Mouse (Mus musculus): ENCODE data around the gene Rnf4. TPM values are rescaled to one million over a fixed set of nuclear protein-coding genes. Genes with fewer than 3 reads are reported as not detected.

Rnf4 gene
- polyA plus RNA-seq, 1 experiment from 2014 or later = 68.5 TPM

- Histone ChIP-seq H3K27me3 (replicated peaks; ENCODE audit: insufficient read depth, low read length) (no peaks in the 10 kb centered on the region), H3K4me1 (ENCODE audit: insufficient read depth, low read depth, low read length) (peaks cover 10% of the 10 kb centered on the region; the same call in 1 of the 2 replicates), H3K4me3 (ENCODE audit: low read depth, low read length) (no peak overlapping the region), H3K27ac (ENCODE audit: low read length) (no peak overlapping the region), H3K4me2 (replicated peaks; ENCODE audit: low read depth, low read length) (no peak overlapping the region), H3K36me3 (ENCODE audit: insufficient read depth, low read length) (no peaks in the 10 kb centered on the region), H3K9ac (replicated peaks; ENCODE audit: low read depth) (no peak overlapping the region), H3K9me3 (ENCODE audit: low read length) (no peaks in the 10 kb centered on the region)
- no peak for DNase-seq (ENCODE audit: low spot score)
- TF ChIP-seq CTCF (IDR thresholded peaks at IDR 0.05) (no peak), EP300 (IDR thresholded peaks at IDR 0.05) (no peak)
- no peak for ATAC-seq
Measured at GRCm38 (mm10) chr5:34372541-34372940, 36.5 kb downstream of the Rnf4 start.

- H3K36me3 ChIP-seq (ENCODE audit: insufficient read depth, low read length) = no peaks in the 10 kb centered on the region
- ATAC-seq = no peak
- no peak for TF ChIP-seq CTCF (IDR thresholded peaks at IDR 0.05)
- TF ChIP-seq EP300 (IDR thresholded peaks at IDR 0.05) = no peak
- H3K4me3 ChIP-seq (ENCODE audit: low read depth, low read length) = no peak overlapping the region
- DNase-seq (ENCODE audit: low spot score) = no peak
- H3K27me3 ChIP-seq (replicated peaks; ENCODE audit: insufficient read depth, low read length) = no peaks in the 10 kb centered on the region
- H3K9ac ChIP-seq (replicated peaks; ENCODE audit: low read depth) = no peak overlapping the region
- no peaks in the 10 kb centered on the region; the same call in 1 of the 2 replicates for H3K4me1 ChIP-seq (ENCODE audit: insufficient read depth, low read depth, low read length)
- H3K4me2 ChIP-seq (replicated peaks; ENCODE audit: low read depth, low read length) = no peak overlapping the region
- no peak overlapping the region for H3K27ac ChIP-seq (ENCODE audit: low read length)
- H3K9me3 ChIP-seq (ENCODE audit: low read length) = no peaks in the 10 kb centered on the region
Measured at GRCm38 (mm10) chr5:34378787-34379186, 42.7 kb downstream of the Rnf4 start.

GRCm38 (mm10) chr5:34381700-34382099, 45.6 kb downstream of the Rnf4 start:
- DNase-seq (ENCODE audit: low spot score) (no peak), ATAC-seq (no peak)
- Histone ChIP-seq H3K9ac (replicated peaks; ENCODE audit: low read depth) (no peak overlapping the region), H3K4me1 (ENCODE audit: insufficient read depth, low read depth, low read length) (no peaks in the 10 kb centered on the region; the same call in 1 of the 2 replicates), H3K9me3 (ENCODE audit: low read length) (no peaks in the 10 kb centered on the region), H3K36me3 (ENCODE audit: insufficient read depth, low read length) (no peaks in the 10 kb centered on the region), H3K4me2 (replicated peaks; ENCODE audit: low read depth, low read length) (no peak overlapping the region), H3K4me3 (ENCODE audit: low read depth, low read length) (no peak overlapping the region), H3K27me3 (replicated peaks; ENCODE audit: insufficient read depth, low read length) (no peaks in the 10 kb centered on the region), H3K27ac (ENCODE audit: low read length) (no peak overlapping the region)
- WGBS = 71% methylated on average over 2 of the region's 2 CpGs
- TF ChIP-seq EP300 (IDR thresholded peaks at IDR 0.05) (no peak), CTCF (IDR thresholded peaks at IDR 0.05) (no peak)

GRCm38 (mm10) chr5:34385616-34386015, 49.5 kb downstream of the Rnf4 start:
- no peaks in the 10 kb centered on the region for H3K36me3 ChIP-seq (ENCODE audit: insufficient read depth, low read length)
- no peaks in the 10 kb centered on the region for H3K4me1 ChIP-seq (ENCODE audit: insufficient read depth, low read depth, low read length)
- no peak overlapping the region for H3K4me2 ChIP-seq (replicated peaks; ENCODE audit: low read depth, low read length)
- DNase-seq (ENCODE audit: low spot score) (no peak), ATAC-seq (no peak)
- no peak overlapping the region for H3K4me3 ChIP-seq (ENCODE audit: low read depth, low read length)
- TF ChIP-seq EP300 (IDR thresholded peaks at IDR 0.05) = no peak
- no peak for TF ChIP-seq CTCF (IDR thresholded peaks at IDR 0.05)
- no peak overlapping the region for H3K27ac ChIP-seq (ENCODE audit: low read length)
- no peaks in the 10 kb centered on the region for H3K27me3 ChIP-seq (replicated peaks; ENCODE audit: insufficient read depth, low read length)
- no peaks in the 10 kb centered on the region for H3K9me3 ChIP-seq (ENCODE audit: low read length)
- 98% methylated on average over 5 of the region's 5 CpGs for WGBS
- H3K9ac ChIP-seq (replicated peaks; ENCODE audit: low read depth) = no peak overlapping the region

GRCm38 (mm10) chr5:34386744-34387143, 50.7 kb downstream of the Rnf4 start:
- Histone ChIP-seq H3K4me3 (ENCODE audit: low read depth, low read length) (no peak overlapping the region), H3K27me3 (replicated peaks; ENCODE audit: insufficient read depth, low read length) (no peaks in the 10 kb centered on the region), H3K9ac (replicated peaks; ENCODE audit: low read depth) (no peak overlapping the region), H3K36me3 (ENCODE audit: insufficient read depth, low read length) (no peaks in the 10 kb centered on the region), H3K27ac (ENCODE audit: low read length) (no peak overlapping the region), H3K4me1 (ENCODE audit: insufficient read depth, low read depth, low read length) (no peaks in the 10 kb centered on the region), H3K4me2 (replicated peaks; ENCODE audit: low read depth, low read length) (no peak overlapping the region), H3K9me3 (ENCODE audit: low read length) (no peaks in the 10 kb centered on the region)
- TF ChIP-seq EP300 (IDR thresholded peaks at IDR 0.05) = no peak
- TF ChIP-seq CTCF (IDR thresholded peaks at IDR 0.05) = no peak
- ATAC-seq (no peak), DNase-seq (ENCODE audit: low spot score) (no peak)
- 91% methylated on average over 2 of the region's 2 CpGs for WGBS

- Histone ChIP-seq H3K9me3 (ENCODE audit: low read length) (no peaks in the 10 kb centered on the region), H3K4me3 (ENCODE audit: low read depth, low read length) (no peak overlapping the region), H3K27ac (ENCODE audit: low read length) (no peak overlapping the region), H3K4me2 (replicated peaks; ENCODE audit: low read depth, low read length) (no peak overlapping the region), H3K27me3 (replicated peaks; ENCODE audit: insufficient read depth, low read length) (no peaks in the 10 kb centered on the region), H3K9ac (replicated peaks; ENCODE audit: low read depth) (no peak overlapping the region), H3K36me3 (ENCODE audit: insufficient read depth, low read length) (no peaks in the 10 kb centered on the region), H3K4me1 (ENCODE audit: insufficient read depth, low read depth, low read length) (no peaks in the 10 kb centered on the region)
- no peak for DNase-seq (ENCODE audit: low spot score)
- ATAC-seq = no peak
- no peak for TF ChIP-seq EP300 (IDR thresholded peaks at IDR 0.05)
- no peak for TF ChIP-seq CTCF (IDR thresholded peaks at IDR 0.05)
- 89% methylated on average over 8 of the region's 8 CpGs for WGBS
Measured at GRCm38 (mm10) chr5:34393251-34393650, 57.2 kb downstream of the Rnf4 start.

GRCm38 (mm10) chr5:34395347-34395746, 59.3 kb downstream of the Rnf4 start:
- WGBS = 97% methylated on average over 1 of the region's 1 CpGs
- Histone ChIP-seq H3K4me3 (ENCODE audit: low read depth, low read length) (no peak overlapping the region), H3K9ac (replicated peaks; ENCODE audit: low read depth) (no peak overlapping the region), H3K4me2 (replicated peaks; ENCODE audit: low read depth, low read length) (no peak overlapping the region), H3K27ac (ENCODE audit: low read length) (no peak overlapping the region), H3K27me3 (replicated peaks; ENCODE audit: insufficient read depth, low read length) (no peaks in the 10 kb centered on the region), H3K4me1 (ENCODE audit: insufficient read depth, low read depth, low read length) (no peaks in the 10 kb centered on the region), H3K36me3 (ENCODE audit: insufficient read depth, low read length) (no peaks in the 10 kb centered on the region), H3K9me3 (ENCODE audit: low read length) (no peaks in the 10 kb centered on the region)
- DNase-seq (ENCODE audit: low spot score) = no peak
- TF ChIP-seq CTCF (IDR thresholded peaks at IDR 0.05) = no peak
- TF ChIP-seq EP300 (IDR thresholded peaks at IDR 0.05) = no peak
- no peak for ATAC-seq

Measured in lung, postnatal 0 days (tissue).